Mouse (Mus musculus) MEL (cell line): ENCODE data around the gene Uqcrh. TPM values are rescaled to one million over a fixed set of nuclear protein-coding genes. Genes with fewer than 3 reads are reported as not detected.

Source experiments
- DNase-seq: peaks from one replicate; pipeline ENCODE4 v3.0.0; 2011; ENCODE audit warnings: low read depth, low spot score
- H3K27ac ChIP-seq: 2 replicates; pipeline ENCODE4 v1.5.1; 2012; ENCODE audit warnings: low read depth, mild to moderate bottlenecking, control low read depth, low read length, moderate library complexity; ENCODE audit not compliant: control insufficient read depth
- H3K27me3 ChIP-seq, 2 experiments: fragments of 150-350 bp in 1 of 2; sonication (generic) in 1 of 2; 2 replicates each; pipeline ENCODE4 v1.6.1; 2012; ENCODE audit warnings: low read length in 2 of 2, mild to moderate bottlenecking in 2 of 2, improper control_type of control experiment in 1 of 2, moderate library complexity in 1 of 2; ENCODE audit not compliant: insufficient read depth in 2 of 2, control insufficient read depth in 1 of 2
- H3K36me3 ChIP-seq, 2 experiments: 2 replicates each; pipeline ENCODE4 v1.6.1; 2012 to 2014; ENCODE audit warnings: low read length in 2 of 2, improper control_type of control experiment in 1 of 2, inconsistent platforms in 1 of 2, mild to moderate bottlenecking in 1 of 2; ENCODE audit not compliant: insufficient read depth in 2 of 2, control insufficient read depth in 1 of 2
- H3K4me1 ChIP-seq, 2 experiments: fragments of 150-350 bp in 1 of 2; sonication (generic) in 1 of 2; 2 replicates each; pipeline ENCODE4 v1.6.1; 2012; ENCODE audit warnings: low read length in 2 of 2, improper control_type of control experiment in 1 of 2, mild to moderate bottlenecking in 1 of 2; ENCODE audit not compliant: insufficient read depth in 2 of 2, control insufficient read depth in 1 of 2
- H3K4me3 ChIP-seq, 2 experiments: fragments of 150-350 bp in 1 of 2; sonication (generic) in 1 of 2; 2 replicates each; pipeline ENCODE4 v1.5.1; 2012; ENCODE audit warnings: low read depth in 2 of 2, low read length in 2 of 2, mild to moderate bottlenecking in 2 of 2, moderate library complexity in 2 of 2, control low read depth in 1 of 2, improper control_type of control experiment in 1 of 2; ENCODE audit not compliant: control insufficient read depth in 1 of 2, insufficient read depth in 1 of 2
- H3K79me2 ChIP-seq: 2 replicates; pipeline ENCODE4 v1.6.1; 2012; ENCODE audit warnings: mild to moderate bottlenecking, low read length, moderate library complexity; ENCODE audit not compliant: control insufficient read depth, poor library complexity, insufficient read depth
- H3K9ac ChIP-seq: 2 replicates; pipeline ENCODE4 v1.6.1; 2012; ENCODE audit warnings: low read depth, mild to moderate bottlenecking, control low read depth, low read length, moderate library complexity; ENCODE audit not compliant: control insufficient read depth, poor library complexity, severe bottlenecking
- H3K9me3 ChIP-seq: fragments of 150-350 bp; sonication (generic); replicated peaks from 2 replicates; pipeline ENCODE4 v1.6.1; 2012; ENCODE audit warnings: mild to moderate bottlenecking, low read length, improper control_type of control experiment, moderate library complexity; ENCODE audit not compliant: insufficient read depth
- BHLHE40 ChIP-seq: IDR thresholded peaks from 2 replicates; pipeline ENCODE4 v1.6.1; 2012; ENCODE audit warnings: low read depth, mild to moderate bottlenecking, inconsistent platforms, low read length, improper control_type of control experiment, borderline replicate concordance
- CHD1 ChIP-seq: IDR thresholded peaks from 2 replicates; pipeline ENCODE4 v1.6.1; 2012; ENCODE audit warnings: low read depth, mild to moderate bottlenecking, inconsistent platforms, low read length, improper control_type of control experiment
- CHD2 ChIP-seq: IDR thresholded peaks from 2 replicates; pipeline ENCODE4 v1.6.1; 2011; ENCODE audit warnings: low read length, improper control_type of control experiment
- CTCF ChIP-seq, 3 experiments: IDR thresholded peaks in 2 of 3; conservative IDR thresholded peaks in 1 of 3; 2 replicates each; pipeline ENCODE4 v1.5.1; 2011 to 2012; ENCODE audit warnings: low read length in 3 of 3, low read depth in 2 of 3, mild to moderate bottlenecking in 2 of 3, improper control_type of control experiment in 1 of 3, inconsistent platforms in 1 of 3, mixed read lengths in 1 of 3, moderate library complexity in 1 of 3; ENCODE audit not compliant: control insufficient read depth in 1 of 3, insufficient read depth in 1 of 3, poor library complexity in 1 of 3, severe bottlenecking in 1 of 3
- E2F4 ChIP-seq: IDR thresholded peaks from 2 replicates; pipeline ENCODE4 v1.6.1; 2011; ENCODE audit warnings: low read depth, low read length, improper control_type of control experiment, borderline replicate concordance
- ELF1 ChIP-seq: IDR thresholded peaks from 2 replicates; pipeline ENCODE4 v1.6.1; 2014; ENCODE audit warnings: low read depth, mild to moderate bottlenecking, inconsistent platforms, low read length, improper control_type of control experiment, moderate library complexity
- EP300 ChIP-seq, 2 experiments: IDR thresholded peaks; 2 replicates each; pipeline ENCODE4 v1.6.1; 2011; ENCODE audit warnings: improper control_type of control experiment in 2 of 2, low read length in 2 of 2, low read depth in 1 of 2, mild to moderate bottlenecking in 1 of 2
- ETS1 ChIP-seq: IDR thresholded peaks from 2 replicates; pipeline ENCODE4 v1.6.1; 2012; ENCODE audit warnings: low read depth, mild to moderate bottlenecking, inconsistent platforms, low read length, improper control_type of control experiment, moderate library complexity
- HCFC1 ChIP-seq: IDR thresholded peaks from 2 replicates; pipeline ENCODE4 v1.6.1; 2012; ENCODE audit warnings: low read depth, mild to moderate bottlenecking, inconsistent platforms, low read length, improper control_type of control experiment, moderate library complexity
- JUND ChIP-seq: IDR thresholded peaks from 2 replicates; pipeline ENCODE4 v1.6.1; 2011; ENCODE audit warnings: low read depth, mild to moderate bottlenecking, improper control_type of control experiment, low read length
- MAFK ChIP-seq: IDR thresholded peaks from 2 replicates; pipeline ENCODE4 v1.6.1; 2011; ENCODE audit warnings: low read depth, mild to moderate bottlenecking, low read length, improper control_type of control experiment, borderline replicate concordance
- MAX ChIP-seq: IDR thresholded peaks from 2 replicates; pipeline ENCODE4 v1.6.1; 2011; ENCODE audit warnings: low read length, improper control_type of control experiment
- MEF2A ChIP-seq: IDR thresholded peaks from 2 replicates; pipeline ENCODE4 v1.6.1; 2014; ENCODE audit warnings: low read depth, mild to moderate bottlenecking, inconsistent platforms, low read length, improper control_type of control experiment; ENCODE audit not compliant: poor library complexity, insufficient replicate concordance, severe bottlenecking; ENCODE audit errors: extremely low read depth
- MYC ChIP-seq: IDR thresholded peaks from 2 replicates; pipeline ENCODE4 v1.6.1; 2011; ENCODE audit warnings: low read depth, mild to moderate bottlenecking, low read length, improper control_type of control experiment, moderate library complexity
- NELFE ChIP-seq: IDR thresholded peaks from 2 replicates; pipeline ENCODE4 v1.6.1; 2011; ENCODE audit warnings: low read depth, low read length, improper control_type of control experiment
- POLR2A ChIP-seq, 2 experiments: IDR thresholded peaks; 2 replicates each; pipeline ENCODE4 v1.6.1; 2011 to 2012; ENCODE audit warnings: low read length in 2 of 2, mild to moderate bottlenecking in 2 of 2, control low read depth in 1 of 2, improper control_type of control experiment in 1 of 2, low read depth in 1 of 2, moderate library complexity in 1 of 2; ENCODE audit not compliant: control insufficient read depth in 1 of 2, insufficient read depth in 1 of 2, poor library complexity in 1 of 2
- RAD21 ChIP-seq: IDR thresholded peaks from 2 replicates; pipeline ENCODE4 v1.6.1; 2011; ENCODE audit warnings: mild to moderate bottlenecking, low read depth, low read length, improper control_type of control experiment
- RCOR1 ChIP-seq: IDR thresholded peaks from 2 replicates; pipeline ENCODE4 v1.6.1; 2012; ENCODE audit warnings: low read depth, mild to moderate bottlenecking, inconsistent platforms, low read length, improper control_type of control experiment
- SIN3A ChIP-seq: IDR thresholded peaks from 2 replicates; pipeline ENCODE4 v1.6.1; 2012; ENCODE audit warnings: low read length, improper control_type of control experiment, inconsistent platforms
- TCF12 ChIP-seq: IDR thresholded peaks from 2 replicates; pipeline ENCODE4 v1.6.1; 2014; ENCODE audit warnings: low read depth, mild to moderate bottlenecking, inconsistent platforms, low read length, improper control_type of control experiment, moderate library complexity
- USF2 ChIP-seq, 2 experiments: IDR thresholded peaks; 2 replicates each; pipeline ENCODE4 v1.6.1; 2011 to 2012; ENCODE audit warnings: improper control_type of control experiment in 2 of 2, low read length in 2 of 2, borderline replicate concordance in 1 of 2, inconsistent platforms in 1 of 2, low read depth in 1 of 2, mild to moderate bottlenecking in 1 of 2; ENCODE audit not compliant: insufficient read depth in 1 of 2
- ZC3H11A ChIP-seq: IDR thresholded peaks from 2 replicates; pipeline ENCODE4 v1.6.1; 2012; ENCODE audit warnings: low read depth, mild to moderate bottlenecking, inconsistent platforms, low read length, improper control_type of control experiment
- ZKSCAN1 ChIP-seq: IDR thresholded peaks from 2 replicates; pipeline ENCODE4 v1.6.1; 2012; ENCODE audit warnings: low read depth, mild to moderate bottlenecking, inconsistent platforms, low read length, improper control_type of control experiment, moderate library complexity
- ZMIZ1 ChIP-seq: IDR thresholded peaks from 2 replicates; pipeline ENCODE4 v1.6.1; 2012; ENCODE audit warnings: low read depth, mild to moderate bottlenecking, inconsistent platforms, low read length, improper control_type of control experiment, moderate library complexity
- polyA plus RNA-seq, 2 experiments: library from polyadenylated mRNA; stranded (reverse) in 1 of 2; unstranded in 1 of 2; fragments of >175 nt in 1 of 2; fragments of >200 nt in 1 of 2; gene quantifications; 2 replicates each; pipeline versions ENCODE4 v1.2.1 to v1.2.4; 2012; ENCODE audit warnings: low replicate concordance in 2 of 2, low read depth in 1 of 2; ENCODE audit not compliant: insufficient read length in 2 of 2, insufficient read depth in 1 of 2, missing spikeins in 1 of 2
- total RNA-seq: library from RNA; depleted of rRNA; stranded (reverse); fragments of 300-350 nt; gene quantifications from 2 replicates; pipeline ENCODE4 v1.2.3, GENCODE M21; 2012

Uqcrh gene
- total and polyA plus RNA-seq, 3 experiments: 392 to 529 (median 414) TPM

DNA sequence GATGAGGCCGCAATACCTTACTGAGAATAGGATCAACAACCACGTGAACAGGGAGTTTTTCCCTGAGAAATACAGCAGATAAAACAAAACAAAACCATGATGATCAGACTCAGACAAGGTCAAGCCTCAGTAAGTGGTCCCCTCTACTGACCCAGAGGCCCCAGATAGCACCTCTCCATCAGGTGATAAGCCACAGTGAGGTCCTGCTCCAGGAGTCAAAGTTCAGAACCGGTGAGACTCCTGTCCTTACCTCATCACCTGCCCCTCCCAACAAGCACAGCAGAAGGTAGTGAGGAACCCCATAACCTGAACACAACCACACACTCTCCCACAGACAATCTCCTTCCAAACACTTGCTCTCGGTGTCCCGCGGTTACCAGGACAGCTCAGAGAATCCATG, 35.8 kb upstream of the Uqcrh start:
- Histone ChIP-seq H3K36me3 (peaks cover 0 to 8% of the 10 kb centered on the region in 2 experiments; a peak in 2 of 4 replicates), H3K9ac (no peak overlapping the region), H3K79me2 (no peaks in the 10 kb centered on the region), H3K4me3 (no peak overlapping the region), H3K27ac (no peak overlapping the region)
- TF ChIP-seq CTCF (IDR thresholded peaks at IDR 0.05 in 2 of 3, conservative IDR thresholded peaks at IDR 0.05 in 1 of 3; ENCODE audit: control insufficient read depth in 1 of 3, insufficient read depth in 1 of 3, low read depth in 2 of 3, low read length in 3 of 3, poor library complexity in 1 of 3, severe bottlenecking in 1 of 3): no peak
- TF ChIP-seq EP300 (IDR thresholded peaks at IDR 0.05; ENCODE audit: low read depth in 1 of 2, low read length in 2 of 2): no peak
- no peak for TF ChIP-seq MAFK
- TF ChIP-seq MEF2A: no peak
- no peak for TF ChIP-seq SIN3A
- TF ChIP-seq RAD21: no peak
- no peak for TF ChIP-seq ZKSCAN1
- TF ChIP-seq ELF1: no peak
- TF ChIP-seq, all 39 proteins: peak for 0
- Histone ChIP-seq H3K4me1 (no peaks in the 10 kb centered on the region), H3K9me3 (no peaks in the 10 kb centered on the region), H3K27me3 (no peaks in the 10 kb centered on the region)
- no peak for DNase-seq

DNA sequence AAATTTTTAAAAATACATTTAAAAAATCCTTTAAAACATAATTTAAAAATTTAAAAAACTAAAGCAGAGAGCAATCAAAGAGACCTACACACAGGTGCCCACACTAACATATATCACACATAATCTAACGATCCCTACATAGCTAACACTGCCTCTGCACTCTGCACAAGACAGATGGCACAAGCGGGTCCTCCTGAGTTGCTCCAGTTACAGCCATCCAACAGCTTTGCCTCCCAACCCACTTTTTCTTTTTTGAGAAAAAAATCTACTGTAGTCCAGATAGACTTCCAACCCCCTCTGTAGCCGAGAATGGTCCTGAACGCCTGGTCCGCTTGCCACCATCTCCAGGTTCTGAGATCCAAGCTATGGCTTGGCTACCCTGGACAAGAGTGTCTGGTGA, 30.4 kb upstream of the Uqcrh start:
- Histone ChIP-seq H3K9me3 (no peaks in the 10 kb centered on the region), H3K9ac (no peak overlapping the region), H3K27me3 (no peaks in the 10 kb centered on the region), H3K36me3 (peaks cover 9 to 10% of the 10 kb centered on the region in 2 experiments), H3K79me2 (no peaks in the 10 kb centered on the region)
- no peak for DNase-seq
- TF ChIP-seq EP300 (IDR thresholded peaks at IDR 0.05; ENCODE audit: low read depth in 1 of 2, low read length in 2 of 2) (no peak), BHLHE40 (no peak)
- TF ChIP-seq, all 39 proteins: peak for 0
- no peak overlapping the region for H3K27ac ChIP-seq
- H3K4me3 ChIP-seq: no peak overlapping the region
- peaks cover 0 to 11% of the 10 kb centered on the region in 2 experiments; a peak in 3 of 4 replicates for H3K4me1 ChIP-seq

DNA sequence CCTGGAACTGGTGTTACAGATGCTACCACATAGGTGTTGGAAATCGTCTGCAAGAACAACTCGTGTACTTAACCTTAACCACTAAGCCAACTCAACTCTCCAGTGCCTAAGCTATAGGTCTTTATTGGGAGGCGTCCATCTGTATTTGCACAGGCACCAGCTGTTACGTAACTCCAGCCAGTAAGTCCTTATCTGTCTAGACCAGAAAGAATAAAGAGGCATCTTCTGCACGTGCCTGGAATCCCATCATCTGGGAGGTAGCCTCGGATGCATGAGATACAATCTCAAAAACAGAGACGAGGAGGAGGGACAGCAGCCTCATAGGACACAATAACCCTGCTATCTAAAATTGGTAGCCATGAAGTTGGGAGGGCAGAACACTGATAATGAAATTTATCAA, 26.1 kb upstream of the Uqcrh start:
- Histone ChIP-seq H3K27ac (peak overlapping the region; percentile 6; the same call in 1 of the 2 replicates), H3K27me3 (no peaks in the 10 kb centered on the region), H3K4me1 (peaks cover 0 to 13% of the 10 kb centered on the region in 2 experiments; a peak in 3 of 4 replicates), H3K36me3 (peaks cover 12 to 24% of the 10 kb centered on the region in 2 experiments), H3K4me3 (no peak overlapping the region), H3K9me3 (no peaks in the 10 kb centered on the region), H3K79me2 (no peaks in the 10 kb centered on the region), H3K9ac (no peak overlapping the region)
- peak; percentile 66 for DNase-seq
- TF ChIP-seq POLR2A (IDR thresholded peaks at IDR 0.05; ENCODE audit: control insufficient read depth in 1 of 2, insufficient read depth in 1 of 2, low read depth in 1 of 2, low read length in 2 of 2, poor library complexity in 1 of 2) (no peak), TCF12 (peak; percentile 92), CHD2 (no peak), USF2 (IDR thresholded peaks at IDR 0.05; ENCODE audit: borderline replicate concordance in 1 of 2, insufficient read depth in 1 of 2, low read depth in 1 of 2, low read length in 2 of 2) (no peak), RCOR1 (no peak), CHD1 (no peak), EP300 (IDR thresholded peaks at IDR 0.05; ENCODE audit: low read depth in 1 of 2, low read length in 2 of 2) (peak; percentile 54 to 80), MAX (peak; percentile 34; the same call in 1 of the 2 replicates), ETS1 (peak; percentile 94), ZMIZ1 (no peak), NELFE (no peak), ZC3H11A (no peak), E2F4 (no peak), ZKSCAN1 (no peak), MEF2A (no peak), HCFC1 (no peak), JUND (no peak), MYC (peak; percentile 46; the same call in 1 of the 2 replicates), CTCF (IDR thresholded peaks at IDR 0.05 in 2 of 3, conservative IDR thresholded peaks at IDR 0.05 in 1 of 3; ENCODE audit: control insufficient read depth in 1 of 3, insufficient read depth in 1 of 3, low read depth in 2 of 3, low read length in 3 of 3, poor library complexity in 1 of 3, severe bottlenecking in 1 of 3) (no peak)
